Mouse (Mus musculus) kidney, postnatal 0 days (tissue): ENCODE measurements at regions not wholly inside any gene's neighbourhood (a gene's known extent, or its start where the extent isn't known, plus 50 kb on each side); places are given as distances from the start of the nearest gene placed in this dataset.

Experiments used
- ATAC-seq: fragments of 200-750 bp; cut with Nextera tagmentation; replicated peaks from 2 replicates; pipeline ENCODE4 v1.8.0; 2017; ENCODE audit warnings: low read depth, moderate number of reproducible peaks, moderate TSS enrichment, moderate library complexity; ENCODE audit not compliant: low FRiP score
- DNase-seq: peaks from one replicate; pipeline ENCODE4 v3.0.0-alpha.2; 2016; ENCODE audit warnings: low spot score
- H3K27ac ChIP-seq: fragments of 300-500 bp; sonication (generic); 2 replicates; pipeline ENCODE4 v1.5.1; 2014; ENCODE audit warnings: mild to moderate bottlenecking
- H3K27me3 ChIP-seq: fragments of 300-500 bp; sonication (generic); 2 replicates; pipeline ENCODE4 v1.6.1; 2014; ENCODE audit warnings: low read length, mixed read lengths; ENCODE audit not compliant: insufficient read depth
- H3K36me3 ChIP-seq: fragments of 300-500 bp; sonication (generic); 2 replicates; pipeline ENCODE4 v1.6.1; 2014; ENCODE audit warnings: low read length, mixed read lengths; ENCODE audit not compliant: insufficient read depth
- H3K4me1 ChIP-seq: fragments of 300-500 bp; sonication (generic); replicated peaks from 2 replicates; pipeline ENCODE4 v1.6.1; 2014; ENCODE audit warnings: antibody characterized with exemption, low read length, mixed read lengths; ENCODE audit not compliant: insufficient read depth
- H3K4me2 ChIP-seq: fragments of 300-500 bp; sonication (generic); 2 replicates; pipeline ENCODE4 v1.6.1; 2014; ENCODE audit warnings: mild to moderate bottlenecking, low read length, moderate library complexity, mixed read lengths
- H3K4me3 ChIP-seq: fragments of 300-500 bp; sonication (generic); replicated peaks from 2 replicates; pipeline ENCODE4 v1.5.1; 2014; ENCODE audit warnings: low read depth, low read length
- H3K9ac ChIP-seq: fragments of 300-500 bp; sonication (generic); 2 replicates; pipeline ENCODE4 v1.6.1; 2014; ENCODE audit warnings: low read depth, low read length
- H3K9me3 ChIP-seq: fragments of 300-500 bp; sonication (generic); replicated peaks from 2 replicates; pipeline ENCODE4 v1.6.1; 2016; ENCODE audit warnings: low read length, inconsistent platforms, mixed read lengths
- CTCF ChIP-seq: IDR thresholded peaks from 2 replicates; pipeline ENCODE4 v1.5.1; 2016; ENCODE audit warnings: antibody characterized with exemption, low read depth, mild to moderate bottlenecking, moderate library complexity
- WGBS: fragments of 180-500 bp; shearing (Covaris S2); extraction: QIAGEN DNeasy Blood & Tissue Kit; methylation state at CpG from one replicate; pipeline ENCODE4 v1.1.7; 2014; 5-methylcytosine and 5-hydroxymethylcytosine counted together

- Histone ChIP-seq H3K36me3 (no peaks in the 10 kb centered on the region), H3K9ac (no peak overlapping the region), H3K27me3 (no peaks in the 10 kb centered on the region), H3K4me2 (peak overlapping the region; percentile 37), H3K4me3 (no peak overlapping the region), H3K9me3 (no peaks in the 10 kb centered on the region), H3K27ac (no peak overlapping the region), H3K4me1 (no peaks in the 10 kb centered on the region)
- TF ChIP-seq CTCF: no peak
- 38% methylated on average over 20 of the region's 20 CpGs for WGBS
- peak; percentile 87 for DNase-seq
- ATAC-seq: peak; percentile 78; the same call in 1 of the 2 replicates
Measured at GRCm38 (mm10) chr13:107207354-107208181, 185.6 kb upstream of the Kif2a start.

DNA sequence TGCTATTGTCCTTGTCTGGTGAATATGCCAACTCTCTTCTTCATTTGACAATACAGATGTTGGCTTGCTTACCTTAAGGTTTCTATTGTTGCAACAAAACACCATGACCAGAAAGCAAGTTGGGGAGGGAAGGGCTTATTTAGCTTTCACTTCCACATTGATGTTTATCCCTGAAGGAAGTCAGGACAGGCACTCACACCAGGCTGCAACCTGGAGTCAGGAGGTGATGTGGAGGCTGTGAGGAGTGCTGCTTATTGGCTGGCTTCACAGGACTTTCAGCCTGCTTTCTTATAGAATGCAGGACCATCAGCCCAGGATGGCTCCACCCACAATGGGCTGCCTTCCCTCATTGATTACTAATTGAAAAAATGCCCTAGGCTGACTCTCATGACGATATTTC, 177.9 kb upstream of the Kif2a start:
- Histone ChIP-seq H3K4me3 (no peak overlapping the region), H3K4me2 (no peak overlapping the region), H3K9me3 (no peaks in the 10 kb centered on the region), H3K27me3 (no peaks in the 10 kb centered on the region), H3K27ac (no peak overlapping the region), H3K36me3 (no peaks in the 10 kb centered on the region), H3K4me1 (no peaks in the 10 kb centered on the region), H3K9ac (no peak overlapping the region)
- TF ChIP-seq CTCF: no peak
- ATAC-seq (no peak), DNase-seq (no peak)
- WGBS: 56% methylated on average over 1 of the region's 1 CpGs

DNA sequence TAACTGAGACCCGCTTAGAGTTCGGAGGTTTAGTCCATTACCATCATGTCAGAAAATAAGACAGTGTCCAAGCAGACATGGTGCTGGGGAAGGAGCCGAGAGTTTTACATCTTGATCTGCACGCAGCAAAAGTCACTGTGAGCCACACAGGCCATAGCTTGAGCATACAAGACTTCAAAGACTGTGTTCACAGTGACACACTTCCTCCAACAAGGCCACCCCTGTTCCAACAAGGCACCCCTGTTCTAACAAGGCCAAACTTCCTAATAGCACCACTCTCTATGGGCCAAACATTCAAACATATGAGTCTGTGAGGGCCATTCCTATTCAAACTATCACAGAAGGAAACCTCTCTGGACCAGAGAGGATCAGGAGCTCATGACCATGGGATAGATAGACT, 171.5 kb upstream of the Kif2a start:
- H3K27ac ChIP-seq: no peak overlapping the region
- H3K36me3 ChIP-seq: no peaks in the 10 kb centered on the region
- H3K9me3 ChIP-seq: no peaks in the 10 kb centered on the region
- H3K9ac ChIP-seq: no peak overlapping the region
- TF ChIP-seq CTCF: no peak
- ATAC-seq: no peak
- no peaks in the 10 kb centered on the region for H3K27me3 ChIP-seq
- 95% methylated on average over 4 of the region's 4 CpGs for WGBS
- no peak for DNase-seq
- H3K4me1 ChIP-seq: no peaks in the 10 kb centered on the region
- H3K4me3 ChIP-seq: no peak overlapping the region
- no peak overlapping the region for H3K4me2 ChIP-seq

- Histone ChIP-seq H3K36me3 (no peaks in the 10 kb centered on the region), H3K4me2 (no peak overlapping the region), H3K9me3 (no peaks in the 10 kb centered on the region), H3K4me1 (no peaks in the 10 kb centered on the region), H3K27me3 (no peaks in the 10 kb centered on the region), H3K4me3 (no peak overlapping the region), H3K9ac (no peak overlapping the region), H3K27ac (no peak overlapping the region)
- DNase-seq: no peak
- no peak for ATAC-seq
- WGBS: 88% methylated on average over 11 of the region's 11 CpGs
- no peak for TF ChIP-seq CTCF
Measured at GRCm38 (mm10) chr13:107187258-107187878, 165.4 kb upstream of the Kif2a start.

DNA sequence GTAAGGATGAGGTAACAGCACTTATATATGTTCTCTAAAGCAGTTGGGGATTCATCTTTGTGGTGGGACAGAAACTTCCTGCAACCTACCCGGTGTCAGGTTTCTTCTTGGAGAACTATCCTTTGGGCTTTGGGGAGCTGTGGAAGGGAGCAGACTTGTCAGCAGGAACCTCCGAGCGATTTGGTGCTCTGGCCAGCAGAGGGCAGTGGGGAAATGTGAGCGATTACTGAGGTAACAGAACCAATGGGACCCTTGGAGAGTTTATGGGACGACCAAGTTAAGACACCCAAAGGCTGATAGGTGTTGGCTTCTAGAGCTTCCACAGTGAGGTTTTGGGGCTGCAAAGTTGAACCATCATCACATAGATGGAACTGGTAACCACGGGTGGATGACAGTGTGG, 160.6 kb upstream of the Kif2a start:
- Histone ChIP-seq H3K27ac (no peak overlapping the region), H3K4me3 (no peak overlapping the region), H3K4me2 (no peak overlapping the region), H3K36me3 (no peaks in the 10 kb centered on the region), H3K9ac (no peak overlapping the region), H3K27me3 (no peaks in the 10 kb centered on the region), H3K4me1 (no peaks in the 10 kb centered on the region), H3K9me3 (no peaks in the 10 kb centered on the region)
- peak; percentile 71 for DNase-seq
- 13% methylated on average over 6 of the region's 6 CpGs for WGBS
- peak; percentile 80 for TF ChIP-seq CTCF
- ATAC-seq: no peak; the same call in 1 of the 2 replicates

GRCm38 (mm10) chr13:107179551-107179950, 157.6 kb upstream of the Kif2a start:
- no peaks in the 10 kb centered on the region for H3K9me3 ChIP-seq
- H3K27me3 ChIP-seq: no peaks in the 10 kb centered on the region
- no peak overlapping the region for H3K9ac ChIP-seq
- 86% methylated on average over 5 of the region's 5 CpGs for WGBS
- H3K36me3 ChIP-seq: no peaks in the 10 kb centered on the region
- ATAC-seq: no peak
- no peak for TF ChIP-seq CTCF
- DNase-seq: no peak
- no peak overlapping the region for H3K4me2 ChIP-seq
- no peak overlapping the region for H3K27ac ChIP-seq
- H3K4me3 ChIP-seq: no peak overlapping the region
- H3K4me1 ChIP-seq: no peaks in the 10 kb centered on the region
